Mouse (Mus musculus) ES-Bruce4 (cell line): ENCODE data around the gene Rhbdf2. TPM values are rescaled to one million over a fixed set of nuclear protein-coding genes. Genes with fewer than 3 reads are reported as not detected.

Experiments
- H3K27ac ChIP-seq: 2 replicates; pipeline ENCODE4 v1.5.1; 2012; ENCODE audit warnings: low read length, inconsistent platforms; ENCODE audit not compliant: insufficient read depth
- H3K27me3 ChIP-seq: 2 replicates; pipeline ENCODE4 v1.6.1; 2012; ENCODE audit warnings: mild to moderate bottlenecking, low read length, inconsistent platforms; ENCODE audit not compliant: control insufficient read depth, poor library complexity, insufficient read depth, severe bottlenecking
- H3K36me3 ChIP-seq: 2 replicates; pipeline ENCODE4 v1.6.1; 2012; ENCODE audit warnings: inconsistent platforms, mild to moderate bottlenecking, low read length, moderate library complexity; ENCODE audit not compliant: control insufficient read depth, poor library complexity, insufficient read depth, severe bottlenecking
- H3K4me1 ChIP-seq: one replicate; pipeline ENCODE4 v1.8.1; 2011; ENCODE audit warnings: low read length; ENCODE audit not compliant: control insufficient read depth, insufficient read depth
- H3K4me3 ChIP-seq: 2 replicates; pipeline ENCODE4 v1.5.1; 2011; ENCODE audit warnings: low read depth, mild to moderate bottlenecking, low read length
- H3K9ac ChIP-seq: 2 replicates; pipeline ENCODE4 v1.6.1; 2012; ENCODE audit warnings: low read depth, mild to moderate bottlenecking, inconsistent platforms; ENCODE audit not compliant: poor library complexity, severe bottlenecking
- H3K9me3 ChIP-seq: replicated peaks from 2 replicates; pipeline ENCODE4 v1.6.1; 2012; ENCODE audit warnings: mild to moderate bottlenecking, low read length, inconsistent platforms; ENCODE audit not compliant: control insufficient read depth, poor library complexity, insufficient read depth, severe bottlenecking
- CTCF ChIP-seq: IDR thresholded peaks from one replicate; pipeline ENCODE4 v1.8.1; 2011; ENCODE audit warnings: low read depth, low read length
- EP300 ChIP-seq: IDR thresholded peaks from 2 replicates; pipeline ENCODE4 v1.6.1; 2011; ENCODE audit warnings: low read depth, low read length; ENCODE audit not compliant: insufficient read depth
- POLR2A ChIP-seq: IDR thresholded peaks from one replicate; pipeline ENCODE4 v1.8.1; 2011; ENCODE audit warnings: low read length; ENCODE audit not compliant: insufficient read depth
- polyA plus RNA-seq: library from polyadenylated mRNA; stranded (reverse); fragments of >200 nt; gene quantifications from 2 replicates; pipeline ENCODE4 v1.2.4, GENCODE M21; 2011; ENCODE audit warnings: low read depth; ENCODE audit not compliant: missing spikeins, insufficient read depth, insufficient read length

The Rhbdf2 gene
- polyA plus RNA-seq, 1 experiment: 36.5 TPM

- Histone ChIP-seq H3K4me1 (peaks cover 6% of the 10 kb centered on the region), H3K4me3 (no peak overlapping the region), H3K36me3 (no peaks in the 10 kb centered on the region), H3K27ac (no peak overlapping the region), H3K9me3 (no peaks in the 10 kb centered on the region), H3K9ac (no peak overlapping the region), H3K27me3 (no peaks in the 10 kb centered on the region)
- TF ChIP-seq POLR2A (no peak), EP300 (no peak), CTCF (no peak)
Observed at GRCm38 (mm10) chr11:116572756-116573543, 53.9 kb downstream of the Rhbdf2 start.

- no peak overlapping the region for H3K4me3 ChIP-seq
- no peaks in the 10 kb centered on the region for H3K27me3 ChIP-seq
- no peaks in the 10 kb centered on the region for H3K36me3 ChIP-seq
- H3K4me1 ChIP-seq: peaks cover 6% of the 10 kb centered on the region
- H3K9me3 ChIP-seq: no peaks in the 10 kb centered on the region
- no peak overlapping the region for H3K27ac ChIP-seq
- TF ChIP-seq EP300: no peak
- TF ChIP-seq CTCF: no peak
- TF ChIP-seq POLR2A: no peak
- H3K9ac ChIP-seq: no peak overlapping the region
Observed at GRCm38 (mm10) chr11:116571767-116572679, 54.8 kb downstream of the Rhbdf2 start.

- no peaks in the 10 kb centered on the region for H3K27me3 ChIP-seq
- H3K36me3 ChIP-seq: no peaks in the 10 kb centered on the region
- no peak overlapping the region for H3K27ac ChIP-seq
- H3K4me1 ChIP-seq: peaks cover 6% of the 10 kb centered on the region
- H3K4me3 ChIP-seq: no peak overlapping the region
- no peak overlapping the region for H3K9ac ChIP-seq
- TF ChIP-seq EP300 (no peak), CTCF (no peak), POLR2A (no peak)
- H3K9me3 ChIP-seq: no peaks in the 10 kb centered on the region
Observed at GRCm38 (mm10) chr11:116570821-116571220, 56.0 kb downstream of the Rhbdf2 start.

- H3K4me3 ChIP-seq: no peak overlapping the region
- H3K27me3 ChIP-seq: no peaks in the 10 kb centered on the region
- no peak for TF ChIP-seq CTCF
- no peak for TF ChIP-seq POLR2A
- no peak for TF ChIP-seq EP300
- no peak overlapping the region for H3K9ac ChIP-seq
- H3K36me3 ChIP-seq: no peaks in the 10 kb centered on the region
- no peaks in the 10 kb centered on the region for H3K9me3 ChIP-seq
- H3K4me1 ChIP-seq: no peaks in the 10 kb centered on the region
- H3K27ac ChIP-seq: no peak overlapping the region
Observed at GRCm38 (mm10) chr11:116567531-116567930, 59.3 kb downstream of the Rhbdf2 start.

GRCm38 (mm10) chr11:116565283-116566041 is 61.4 kb downstream of the Rhbdf2 start:
- TF ChIP-seq EP300 (no peak), CTCF (no peak), POLR2A (no peak)
- Histone ChIP-seq H3K4me3 (no peak overlapping the region), H3K27me3 (no peaks in the 10 kb centered on the region), H3K9me3 (no peaks in the 10 kb centered on the region), H3K9ac (no peak overlapping the region), H3K27ac (no peak overlapping the region), H3K4me1 (no peaks in the 10 kb centered on the region), H3K36me3 (no peaks in the 10 kb centered on the region)
